ENCODE assay signal across 9 mouse cellular contexts in the genomic region with DNA sequence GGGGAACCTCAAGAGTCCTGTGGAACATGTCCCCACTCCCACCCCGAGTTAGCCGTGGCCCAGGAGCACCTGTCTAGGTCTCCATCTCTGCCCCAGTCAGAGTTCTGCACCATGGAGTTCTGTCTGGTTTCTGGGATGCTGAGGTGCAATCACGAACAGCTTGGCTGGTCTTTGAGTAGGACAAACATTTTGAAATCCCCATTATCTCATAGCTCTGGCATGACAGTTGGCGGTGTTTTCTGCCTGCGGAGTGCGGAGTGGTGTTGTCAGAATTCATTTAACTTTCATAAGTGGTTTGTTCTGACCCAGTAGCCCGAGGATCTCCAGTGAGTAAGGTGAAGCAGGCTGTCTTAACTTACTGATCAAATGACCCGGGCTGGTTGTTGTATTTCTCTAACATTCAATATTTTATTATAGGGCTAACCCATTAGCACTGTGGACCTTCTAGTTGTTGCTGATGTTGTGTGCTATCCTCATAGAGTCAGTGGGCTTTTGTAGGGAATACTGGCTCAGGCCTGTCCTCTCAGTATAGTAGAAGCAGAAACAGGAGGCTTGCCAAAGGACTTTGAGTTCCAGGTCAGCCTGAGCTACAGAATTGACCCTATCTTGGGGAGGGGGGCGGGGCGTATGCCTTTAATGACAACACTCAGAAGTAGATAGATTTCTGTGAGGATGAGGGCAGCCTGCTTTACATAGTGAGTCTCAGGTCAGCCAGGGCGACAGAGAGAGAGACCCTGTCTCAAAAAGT.
DNase-seq lines count a peak whose midpoint lies in the region; ATAC-seq and TF ChIP-seq lines count a peak whose summit lies in the region.
"Had no signal": no experiment of that assay in that cellular context is flagged by ENCODE, and none has a peak within 500 bp of the region (broad histone marks: within the 10 kb centered on the region; RNA-seq: fewer than 3 reads in every experiment).

No protein-coding gene starts in this region.

- H3K4me2 ChIP-seq in liver, postnatal 0 days (ENCODE audit: low read depth, low read length), result 0 out of 2 replicates have a peak overlapping the region, but pooled peaks have one; percentile 19
- H3K4me2 ChIP-seq in liver, embryonic 11.5 days, result no peak overlapping the region
- H3K4me2 ChIP-seq in hindbrain, postnatal 0 days (ENCODE audit: low read depth, low read length), result peak overlapping the region; percentile 88
- peak overlapping the region; percentile 92 for H3K4me2 ChIP-seq in neural tube, embryonic 15.5 days
- no peak overlapping the region for H3K4me2 ChIP-seq in forebrain, embryonic 13.5 days

- whole genome bisulfite sequencing in liver, postnatal 0 days (ENCODE audit: insufficient replicate concordance), result 69% methylated on average over 11 of the region's 11 CpGs
- WGBS in liver, embryonic 11.5 days, result 71% methylated on average over 11 of the region's 11 CpGs
- WGBS in hindbrain, postnatal 0 days, result 66% methylated on average over 11 of the region's 11 CpGs
- WGBS in neural tube, embryonic 15.5 days, result 68% methylated on average over 11 of the region's 11 CpGs
- WGBS in forebrain, embryonic 13.5 days, result 78% methylated on average over 11 of the region's 11 CpGs

- TF ChIP-seq CTCF in liver, postnatal 0 days (IDR thresholded peaks at IDR 0.05; ENCODE audit: low read depth), result no peak
- TF ChIP-seq CTCF in hindbrain, postnatal 0 days (IDR thresholded peaks at IDR 0.05; ENCODE audit: low read depth), result no peak

- H3K36me3 ChIP-seq in liver, postnatal 0 days (replicated peaks; ENCODE audit: insufficient read depth, low read length), result no peaks in the 10 kb centered on the region
- H3K36me3 ChIP-seq in liver, embryonic 11.5 days (ENCODE audit: control insufficient read depth, insufficient read depth, low read length), result no peaks in the 10 kb centered on the region
- no peaks in the 10 kb centered on the region for H3K36me3 ChIP-seq in hindbrain, postnatal 0 days (ENCODE audit: insufficient read depth, low read length)
- no peaks in the 10 kb centered on the region for H3K36me3 ChIP-seq in neural tube, embryonic 15.5 days
- no peaks in the 10 kb centered on the region for H3K36me3 ChIP-seq in forebrain, embryonic 13.5 days (ENCODE audit: poor library complexity, severe bottlenecking)
- H3K36me3 ChIP-seq: embryonic facial prominence, embryonic 15.5 days; limb, embryonic 12.5 days had no signal

- H3K4me3 ChIP-seq in liver, postnatal 0 days (ENCODE audit: low read depth, low read length), result no peak overlapping the region
- no peak overlapping the region for H3K4me3 ChIP-seq in liver, embryonic 11.5 days (ENCODE audit: low read depth, low read length)
- H3K4me3 ChIP-seq in hindbrain, postnatal 0 days (ENCODE audit: low read length), result 0 out of 2 replicates have a peak overlapping the region, but pooled peaks have one; percentile 44
- no peak overlapping the region for H3K4me3 ChIP-seq in neural tube, embryonic 15.5 days (replicated peaks)
- H3K4me3 ChIP-seq in forebrain, embryonic 13.5 days, result no peak overlapping the region

- H3K27ac ChIP-seq in liver, postnatal 0 days (ENCODE audit: low read depth), result 0 out of 2 replicates have a peak overlapping the region, but pooled peaks have one; percentile 16
- H3K27ac ChIP-seq in liver, embryonic 11.5 days (ENCODE audit: low read depth, low read length), result no peak overlapping the region
- no peak overlapping the region for H3K27ac ChIP-seq in hindbrain, postnatal 0 days
- no peak overlapping the region for H3K27ac ChIP-seq in neural tube, embryonic 15.5 days (replicated peaks)
- no peak overlapping the region for H3K27ac ChIP-seq in forebrain, embryonic 13.5 days
- H3K27ac ChIP-seq: embryonic facial prominence, embryonic 15.5 days; limb, embryonic 12.5 days had no signal

- no peak for TF ChIP-seq EP300 in liver, postnatal 0 days (IDR thresholded peaks at IDR 0.05; ENCODE audit: low read depth)

- no peak overlapping the region for H3K9ac ChIP-seq in liver, postnatal 0 days (replicated peaks)
- H3K9ac ChIP-seq in liver, embryonic 11.5 days (ENCODE audit: low read depth, low read length), result no peak overlapping the region
- H3K9ac ChIP-seq in hindbrain, postnatal 0 days (replicated peaks; ENCODE audit: low read length), result no peak overlapping the region
- H3K9ac ChIP-seq in neural tube, embryonic 15.5 days (replicated peaks), result no peak overlapping the region
- H3K9ac ChIP-seq in forebrain, embryonic 13.5 days, result no peak overlapping the region
- H3K9ac ChIP-seq: embryonic facial prominence, embryonic 15.5 days; limb, embryonic 12.5 days had no signal

- no peaks in the 10 kb centered on the region for H3K9me3 ChIP-seq in liver, postnatal 0 days (ENCODE audit: low read length)
- H3K9me3 ChIP-seq in liver, embryonic 11.5 days (ENCODE audit: control insufficient read depth, low read length), result no peaks in the 10 kb centered on the region
- no peaks in the 10 kb centered on the region for H3K9me3 ChIP-seq in hindbrain, postnatal 0 days (ENCODE audit: low read length)
- no peaks in the 10 kb centered on the region for H3K9me3 ChIP-seq in neural tube, embryonic 15.5 days (replicated peaks)
- H3K9me3 ChIP-seq in forebrain, embryonic 13.5 days (replicated peaks), result no peaks in the 10 kb centered on the region
- H3K9me3 ChIP-seq: embryonic facial prominence, embryonic 15.5 days; limb, embryonic 12.5 days had no signal

- DNase-seq in liver, postnatal 0 days, result peak; percentile 34
- no peak for DNase-seq in liver, embryonic 11.5 days (ENCODE audit: low spot score)
- DNase-seq in heart, adult 9 months (ENCODE audit: low spot score in 2 of 2), result peak; percentile 63 to 80
- no peak for DNase-seq in hindbrain, postnatal 0 days (ENCODE audit: low spot score)

- peaks cover 14% of the 10 kb centered on the region for H3K4me1 ChIP-seq in liver, postnatal 0 days (ENCODE audit: insufficient read depth)
- H3K4me1 ChIP-seq in liver, embryonic 11.5 days (replicated peaks; ENCODE audit: control insufficient read depth, insufficient read depth, low read length), result peaks cover 5% of the 10 kb centered on the region
- peaks cover 15% of the 10 kb centered on the region; the same call in 1 of the 2 replicates for H3K4me1 ChIP-seq in hindbrain, postnatal 0 days (ENCODE audit: insufficient read depth, low read length)
- peaks cover 31% of the 10 kb centered on the region for H3K4me1 ChIP-seq in neural tube, embryonic 15.5 days
- H3K4me1 ChIP-seq in forebrain, embryonic 13.5 days, result peaks cover 25% of the 10 kb centered on the region

- ATAC-seq in liver, postnatal 0 days, result peak; percentile 77
- ATAC-seq in liver, embryonic 11.5 days (replicated peaks; ENCODE audit: low FRiP score), result no peak
- ATAC-seq in hindbrain, postnatal 0 days, result no peak
- ATAC-seq in neural tube, embryonic 15.5 days (ENCODE audit: low FRiP score), result no peak
- no peak for ATAC-seq in forebrain, embryonic 13.5 days
- ATAC-seq in CD4-positive, CD25-positive, alpha-beta regulatory T cell, adult 4 months, result no peak

- peaks cover 10% of the 10 kb centered on the region for H3K27me3 ChIP-seq in liver, postnatal 0 days (ENCODE audit: insufficient read depth, low read length)
- peaks cover 36% of the 10 kb centered on the region for H3K27me3 ChIP-seq in liver, embryonic 11.5 days (replicated peaks; ENCODE audit: control insufficient read depth, insufficient read depth, low read length)
- no peaks in the 10 kb centered on the region for H3K27me3 ChIP-seq in hindbrain, postnatal 0 days (ENCODE audit: insufficient read depth, low read length)
- no peaks in the 10 kb centered on the region for H3K27me3 ChIP-seq in neural tube, embryonic 15.5 days (replicated peaks)
- peaks cover 29% of the 10 kb centered on the region for H3K27me3 ChIP-seq in forebrain, embryonic 13.5 days
- H3K27me3 ChIP-seq: embryonic facial prominence, embryonic 15.5 days had no signal

Comparison
In these comparisons a context has a peak if more than half of its experiments do, and no peak if none do; other contexts are left out.
1. DNase-seq: peak in liver, postnatal 0 days (single experiment) and heart, adult 9 months (2 of 2); none in liver, embryonic 11.5 days (single experiment) and hindbrain, postnatal 0 days (single experiment).
2. H3K4me2 ChIP-seq: peak in liver, postnatal 0 days (single experiment), hindbrain, postnatal 0 days (single experiment) and neural tube, embryonic 15.5 days (single experiment); none in liver, embryonic 11.5 days (single experiment) and forebrain, embryonic 13.5 days (single experiment).